Mouse (Mus musculus): Measurements from ENCODE around the gene Cyfip1.
A peak's percentile ranks its signal among the peaks of the same experiment; 100 is the strongest.

The Cyfip1 gene

DNA sequence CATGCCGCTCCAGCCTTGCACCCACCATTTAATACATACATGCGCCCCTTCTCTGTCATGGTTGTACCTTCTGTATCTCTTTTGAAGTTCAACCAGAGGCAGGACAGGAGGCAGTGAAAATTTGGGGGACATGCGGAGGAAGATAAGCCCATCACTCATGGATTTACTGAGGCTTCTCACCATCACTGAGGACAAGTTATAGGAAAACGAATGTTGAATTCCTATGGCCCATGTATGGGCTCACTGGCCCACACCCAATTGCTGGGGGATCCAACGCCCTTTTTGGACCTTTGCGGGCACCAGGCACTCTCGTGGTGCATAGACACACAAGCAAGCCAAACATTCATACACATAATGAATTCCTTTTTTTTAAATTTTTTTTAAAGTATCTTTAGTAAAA, at the start of gene Cyfip1:
Gene Cyfip1, plus strand, starts transcription at position 301 of the 400 bp plus-strand sequence.
- no peak for DNase-seq

- no peak for DNase-seq
These were observed 49.3 kb upstream of the Cyfip1 start for GRCm38 (mm10) chr7:55792280-55792679.

- DNase-seq, result peak in 1 of 2 experiments; percentile 3
These were observed 48.2 kb upstream of the Cyfip1 start for GRCm38 (mm10) chr7:55793236-55793951.

DNA sequence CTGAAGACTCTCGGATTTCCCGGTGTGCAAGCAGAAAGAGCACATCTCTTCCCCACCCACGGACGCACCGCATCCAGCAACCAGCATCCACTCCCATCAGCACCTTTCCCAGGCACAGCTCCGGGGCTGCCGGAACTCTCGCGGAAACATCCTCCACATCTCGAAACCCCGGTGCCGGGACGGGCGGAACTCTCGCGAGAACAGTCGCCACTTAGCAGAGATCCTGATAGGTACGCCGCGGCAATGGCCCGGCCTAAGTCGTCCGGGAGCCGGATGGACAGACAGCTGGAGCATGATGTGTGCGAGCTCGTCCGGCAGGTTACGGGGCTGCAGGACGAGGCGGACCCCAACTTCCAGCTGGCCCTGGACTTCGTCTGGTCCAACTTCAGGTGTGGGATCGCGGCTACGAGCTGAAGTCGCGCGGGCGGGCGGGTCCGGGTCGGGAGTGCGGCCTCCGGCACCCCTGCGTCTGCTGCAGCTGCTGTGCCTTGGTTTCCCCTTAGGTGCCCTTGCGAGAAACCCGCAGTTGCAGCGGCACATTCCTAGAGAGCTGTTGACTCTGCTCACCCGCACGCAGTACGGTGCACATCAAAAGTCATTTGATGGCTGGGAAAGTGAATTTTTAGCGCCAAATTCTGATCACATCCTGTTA, 47.5 kb upstream of the Cyfip1 start, which contains the start of gene Tubgcp5:
Gene Tubgcp5, plus strand, starts transcription at position 203 of the 652 bp plus-strand sequence.
- DNase-seq, result peak; percentile 98 to 99

DNA sequence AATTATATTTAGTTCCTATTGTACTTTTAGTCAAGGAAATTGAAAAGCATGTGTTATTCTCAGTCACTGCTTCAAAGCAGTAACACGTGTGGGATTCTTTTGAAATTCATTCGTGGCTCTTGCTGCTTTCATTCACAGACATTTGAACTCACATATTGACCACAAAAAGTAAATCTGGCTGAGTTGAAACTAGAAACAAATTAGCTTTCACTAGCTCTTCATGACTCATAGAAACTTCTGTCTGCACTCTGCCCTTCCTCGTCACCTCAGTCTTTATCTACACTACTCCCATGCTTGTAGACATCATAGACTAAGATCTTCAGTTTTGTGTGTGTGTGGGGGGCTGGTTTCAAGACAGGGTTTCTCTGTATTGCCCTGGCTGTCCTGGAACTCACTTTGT, 41.6 kb upstream of the Cyfip1 start:
- no peak for DNase-seq

- DNase-seq, result no peak
These were observed 31.6 kb upstream of the Cyfip1 start for GRCm38 (mm10) chr7:55809967-55810366.

- no peak for DNase-seq
These were observed 17.1 kb upstream of the Cyfip1 start for GRCm38 (mm10) chr7:55824468-55824867.

GRCm38 (mm10) chr7:55827551-55827950, 14.0 kb upstream of the Cyfip1 start:
- no peak for DNase-seq

DNA sequence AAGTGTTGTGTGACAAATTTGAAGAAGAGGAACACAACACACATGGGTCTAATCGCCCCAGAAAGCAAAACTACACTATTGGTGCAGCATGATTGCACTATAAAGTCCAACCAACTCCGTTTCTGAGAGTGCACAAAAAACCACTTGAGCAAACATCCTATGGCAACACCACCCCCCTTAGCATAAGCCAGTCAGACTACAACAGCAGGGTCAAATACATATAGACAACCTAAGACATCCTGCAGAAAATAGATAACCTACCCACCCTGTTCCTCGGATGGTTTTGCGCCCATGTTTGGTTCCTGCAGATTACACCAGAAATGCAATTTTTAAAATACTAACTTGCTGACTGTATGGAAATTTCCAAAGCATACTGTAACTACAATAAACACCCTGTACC, 4.7 kb upstream of the Cyfip1 start:
- no peak for DNase-seq

GRCm38 (mm10) chr7:55841977-55842503, 495 bp downstream of the Cyfip1 start:
- peak; percentile 90 to 95 for DNase-seq

- DNase-seq, result no peak
These were observed 1.1 kb downstream of the Cyfip1 start for GRCm38 (mm10) chr7:55842504-55843152.

DNA sequence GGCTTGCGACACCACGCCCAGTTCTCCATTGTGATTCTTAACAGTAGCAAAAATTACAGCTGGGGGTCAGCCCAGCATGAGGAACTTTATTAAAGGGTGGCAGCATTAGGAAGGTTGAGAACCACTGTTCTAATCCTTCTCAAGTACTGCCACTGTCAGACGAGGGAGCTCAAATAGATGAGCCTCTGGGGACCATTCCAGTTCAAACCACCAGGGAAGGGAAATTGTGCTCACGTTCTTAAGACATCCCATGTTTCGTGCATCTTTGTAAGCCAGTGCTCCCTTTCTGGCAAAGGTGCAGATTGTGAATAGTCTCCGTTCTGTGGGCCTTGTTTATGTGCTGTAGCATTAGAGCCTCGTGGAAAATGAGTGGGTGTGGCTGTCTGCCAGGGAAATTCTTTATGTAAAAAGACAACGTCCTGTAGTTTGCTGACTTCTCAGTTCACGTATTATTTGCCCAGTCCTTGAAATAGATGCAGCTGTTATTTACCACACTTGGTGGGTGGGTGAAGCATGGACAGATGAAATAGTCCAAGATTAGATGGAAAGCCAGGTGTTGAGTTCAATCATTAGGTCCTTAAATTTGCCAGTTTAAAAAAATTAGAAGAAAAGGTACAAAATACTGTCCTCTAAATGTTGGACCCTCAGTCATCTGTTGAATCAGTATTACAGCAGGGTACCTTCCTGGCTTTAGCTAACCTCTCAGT, 5.2 kb downstream of the Cyfip1 start:
- no peak for DNase-seq

GRCm38 (mm10) chr7:55849948-55850571, 8.5 kb downstream of the Cyfip1 start:
- DNase-seq, result peak in 1 of 2 experiments; percentile 21

- no peak for DNase-seq
These were observed 11.2 kb downstream of the Cyfip1 start for GRCm38 (mm10) chr7:55852787-55853186.

DNA sequence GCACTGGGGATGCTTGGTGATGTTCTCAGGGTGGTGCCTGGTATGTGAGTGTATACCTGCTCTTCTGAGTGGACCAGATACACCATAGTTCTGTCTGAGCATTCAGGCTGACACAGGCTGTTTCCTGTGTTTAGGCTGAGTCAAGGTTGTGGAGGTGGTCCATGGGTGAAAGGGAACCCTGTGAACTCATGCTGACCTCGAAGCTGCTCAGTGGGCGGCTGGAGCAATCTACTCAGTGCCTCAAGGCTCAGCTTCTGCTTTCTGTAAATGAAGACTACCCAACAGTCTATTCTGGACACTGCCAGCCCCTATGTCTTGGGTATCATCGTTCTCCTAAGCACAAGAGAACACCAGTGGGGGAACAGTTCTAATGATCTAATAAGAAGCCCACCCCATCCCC, 14.1 kb downstream of the Cyfip1 start:
- DNase-seq, result no peak

DNA sequence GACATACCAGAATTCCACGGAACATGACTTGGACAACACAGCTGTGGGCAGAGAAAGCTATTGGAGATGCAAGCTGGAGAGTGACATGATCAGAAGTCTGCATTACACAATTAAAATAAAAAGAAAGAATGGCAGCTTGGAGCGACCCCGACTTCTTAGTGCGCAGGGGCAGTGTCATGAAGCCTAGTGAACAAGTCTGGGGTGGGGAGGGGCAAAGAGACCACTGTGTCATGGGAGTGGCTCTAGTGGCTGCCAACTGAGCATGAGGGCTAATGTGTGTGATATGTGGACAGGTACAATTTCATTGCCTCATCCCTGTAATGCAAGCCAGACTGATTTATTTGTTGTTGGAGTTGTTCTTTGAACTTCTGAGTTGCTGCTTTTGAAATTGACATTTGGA, 15.2 kb downstream of the Cyfip1 start:
- DNase-seq, result no peak

DNA sequence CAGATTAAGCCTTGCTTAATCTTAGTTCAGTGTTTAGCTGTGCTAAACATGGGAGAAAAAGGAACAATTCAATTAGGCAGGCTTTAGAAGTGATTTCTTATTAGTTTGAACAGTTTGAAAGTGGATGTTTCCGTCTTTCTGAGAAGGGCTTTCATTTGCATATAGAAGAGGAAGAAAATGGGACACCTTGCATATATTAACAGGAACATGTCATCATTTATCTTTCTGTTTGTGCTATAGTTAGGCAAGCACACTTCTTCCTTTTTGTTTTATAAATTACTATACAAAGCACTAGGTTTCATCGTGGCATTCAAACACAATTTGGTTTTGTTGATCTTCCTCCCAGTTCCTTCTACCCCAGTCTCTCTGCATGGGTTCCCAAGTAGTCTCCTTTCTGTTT, 16.2 kb downstream of the Cyfip1 start:
- DNase-seq, result no peak

- DNase-seq, result no peak
These were observed 17.4 kb downstream of the Cyfip1 start for GRCm38 (mm10) chr7:55858836-55859517.

DNA sequence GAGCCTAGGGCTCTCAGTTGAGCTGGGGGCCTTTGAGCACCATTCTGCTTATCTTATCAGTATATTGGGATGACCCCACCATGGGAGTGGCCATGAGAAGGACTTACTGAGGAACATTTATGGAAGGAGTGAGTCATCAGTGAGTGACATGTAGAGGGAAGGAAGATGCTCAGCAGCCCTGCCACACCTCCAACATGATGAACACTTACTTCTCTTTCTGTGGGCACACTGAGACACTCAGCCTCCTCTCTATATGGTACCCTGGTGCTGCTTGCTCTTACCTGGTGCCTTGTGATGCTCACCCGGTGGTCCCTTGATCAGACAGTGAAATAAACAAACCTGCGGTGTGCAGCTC, 17.9 kb downstream of the Cyfip1 start:
- DNase-seq, result no peak

- no peak for DNase-seq
These were observed 18.4 kb downstream of the Cyfip1 start for GRCm38 (mm10) chr7:55859956-55860355.

- DNase-seq, result no peak
These were observed 19.6 kb downstream of the Cyfip1 start for GRCm38 (mm10) chr7:55861175-55861574.

DNA sequence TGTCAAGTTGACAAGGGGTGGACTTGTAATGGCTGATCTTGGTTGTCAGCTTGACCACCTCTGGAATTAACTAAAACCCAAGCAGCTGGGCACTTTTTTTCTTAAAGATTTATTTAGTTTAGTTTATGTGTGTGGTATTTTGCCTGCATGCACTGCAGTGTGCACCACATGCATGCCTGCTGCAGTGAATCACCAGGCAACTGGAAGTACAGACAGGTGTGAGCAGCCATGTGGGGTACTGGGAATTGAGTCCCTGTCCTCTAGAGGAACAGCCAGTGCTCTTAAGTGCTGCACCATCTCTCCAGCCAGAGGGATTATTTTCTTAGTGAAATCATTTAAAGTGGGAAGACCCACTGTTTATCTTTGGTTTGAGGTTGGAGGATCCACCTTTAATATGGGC, 23.5 kb downstream of the Cyfip1 start:
- DNase-seq, result no peak
